15 mouse cellular contexts compared by ENCODE assay signal in the genomic region with DNA sequence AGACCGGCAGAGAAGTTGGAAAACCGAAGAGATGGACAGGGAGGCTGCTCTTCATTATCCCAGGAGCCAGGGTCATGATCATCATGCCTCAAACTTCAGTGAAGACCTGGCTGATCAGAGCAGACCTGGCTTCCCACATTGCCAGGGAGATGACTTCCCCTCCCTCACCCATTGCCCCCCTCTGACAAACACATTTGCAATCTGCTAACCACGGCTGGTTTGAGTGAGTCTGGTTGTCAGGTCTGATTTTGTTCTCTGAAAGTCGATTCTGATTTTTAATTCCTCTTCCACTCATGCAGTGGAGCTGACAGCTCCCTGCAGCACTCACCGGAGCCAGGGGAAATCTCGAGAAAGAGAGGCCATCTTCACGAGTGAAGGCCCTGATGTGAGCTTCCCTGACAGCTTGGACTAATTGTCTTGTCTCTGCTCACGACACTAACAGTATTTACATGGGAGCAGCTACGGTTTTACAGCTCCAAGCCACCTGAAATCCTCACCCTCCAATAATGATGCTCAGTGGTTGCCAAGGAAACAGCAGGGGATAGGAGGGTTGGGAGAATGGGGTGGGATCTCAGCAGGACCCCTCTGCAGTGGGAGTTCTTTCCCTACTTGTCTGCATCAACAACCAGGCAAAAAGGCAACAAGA.
DNase-seq lines count a peak whose midpoint lies in the region; ATAC-seq and TF ChIP-seq lines count a peak whose summit lies in the region.
"Had no signal": no experiment of that assay in that cellular context is flagged by ENCODE, and none has a peak within 500 bp of the region (broad histone marks: within the 10 kb centered on the region; RNA-seq: fewer than 3 reads in every experiment).

No protein-coding gene starts in this region.

- no peak for TF ChIP-seq CTCF in forebrain, postnatal 0 days (IDR thresholded peaks at IDR 0.05; ENCODE audit: low read depth)
- TF ChIP-seq CTCF in gastrocnemius, adult 2 months (IDR thresholded peaks at IDR 0.05) = no peak

- peak overlapping the region; percentile 77 for H3K27ac ChIP-seq in midbrain, embryonic 13.5 days
- H3K27ac ChIP-seq in midbrain, embryonic 11.5 days (ENCODE audit: low read depth, low read length) = no peak overlapping the region
- H3K27ac ChIP-seq in forebrain, postnatal 0 days (ENCODE audit: low read depth, low read length) = peak overlapping the region; percentile 75
- H3K27ac ChIP-seq in midbrain, embryonic 16.5 days (ENCODE audit: low read length) = peak overlapping the region; percentile 87
- no peak overlapping the region for H3K27ac ChIP-seq in gastrocnemius, adult 2 months
- H3K27ac ChIP-seq: heart, embryonic 10.5 days had no signal

- WGBS in midbrain, embryonic 13.5 days = 29% methylated on average over 9 of the region's 9 CpGs
- 40% methylated on average over 9 of the region's 9 CpGs for WGBS in midbrain, embryonic 11.5 days
- 33% methylated on average over 9 of the region's 9 CpGs for WGBS in forebrain, postnatal 0 days
- 22% methylated on average over 9 of the region's 9 CpGs for WGBS in midbrain, embryonic 16.5 days

- H3K4me1 ChIP-seq in midbrain, embryonic 13.5 days (replicated peaks) = peaks cover 30% of the 10 kb centered on the region
- peaks cover 3% of the 10 kb centered on the region; the same call in 1 of the 2 replicates for H3K4me1 ChIP-seq in midbrain, embryonic 11.5 days (ENCODE audit: control insufficient read depth, insufficient read depth, low read length)
- H3K4me1 ChIP-seq in forebrain, postnatal 0 days (ENCODE audit: insufficient read depth) = 0 out of 2 replicates have a peak, but pooled peaks cover 3% of the 10 kb centered on the region
- H3K4me1 ChIP-seq in midbrain, embryonic 16.5 days (ENCODE audit: control insufficient read depth, insufficient read depth, low read length) = peaks cover 25% of the 10 kb centered on the region

- no peak overlapping the region; the same call in 1 of the 2 replicates for H3K9ac ChIP-seq in midbrain, embryonic 13.5 days (replicated peaks)
- H3K9ac ChIP-seq in midbrain, embryonic 11.5 days (ENCODE audit: low read length) = no peak overlapping the region
- H3K9ac ChIP-seq in forebrain, postnatal 0 days = 0 out of 2 replicates have a peak overlapping the region, but pooled peaks have one; percentile 10
- H3K9ac ChIP-seq in midbrain, embryonic 16.5 days (ENCODE audit: low read depth, low read length) = peak overlapping the region; percentile 26; the same call in 1 of the 2 replicates
- H3K9ac ChIP-seq: liver, postnatal 0 days had no signal

- no peaks in the 10 kb centered on the region for H3K36me3 ChIP-seq in midbrain, embryonic 13.5 days
- H3K36me3 ChIP-seq in midbrain, embryonic 11.5 days (ENCODE audit: control insufficient read depth, insufficient read depth, low read length) = no peaks in the 10 kb centered on the region
- no peaks in the 10 kb centered on the region for H3K36me3 ChIP-seq in forebrain, postnatal 0 days (ENCODE audit: insufficient read depth)
- no peaks in the 10 kb centered on the region for H3K36me3 ChIP-seq in midbrain, embryonic 16.5 days (ENCODE audit: control insufficient read depth, insufficient read depth, low read length)
- H3K36me3 ChIP-seq: heart, embryonic 10.5 days had no signal

- DNase-seq in midbrain, embryonic 11.5 days (ENCODE audit: low spot score, missing footprints) = no peak
- peak; percentile 74 for DNase-seq in forebrain, postnatal 0 days
- no peak for DNase-seq in gastrocnemius, adult 2 months
- no peak for DNase-seq in frontal cortex, postnatal 25 days (ENCODE audit: low spot score in 2 of 2)
- no peak for DNase-seq in cerebellum, postnatal 14 days
- DNase-seq: cerebellum, postnatal 25 days; gastrocnemius, postnatal 25 days; heart, postnatal 10 days; kidney, postnatal 4 days; liver; liver, postnatal 0 days; lung, postnatal 14 days had no signal

- H3K27me3 ChIP-seq in midbrain, embryonic 13.5 days = no peaks in the 10 kb centered on the region
- H3K27me3 ChIP-seq in midbrain, embryonic 11.5 days (ENCODE audit: control insufficient read depth, insufficient read depth, low read length) = no peaks in the 10 kb centered on the region
- H3K27me3 ChIP-seq in forebrain, postnatal 0 days (ENCODE audit: insufficient read depth, low read length) = no peaks in the 10 kb centered on the region
- H3K27me3 ChIP-seq in midbrain, embryonic 16.5 days (ENCODE audit: control insufficient read depth, insufficient read depth, low read depth, low read length) = no peaks in the 10 kb centered on the region

- no peaks in the 10 kb centered on the region for H3K9me3 ChIP-seq in midbrain, embryonic 13.5 days
- no peaks in the 10 kb centered on the region for H3K9me3 ChIP-seq in midbrain, embryonic 11.5 days (ENCODE audit: control insufficient read depth, low read length)
- no peaks in the 10 kb centered on the region for H3K9me3 ChIP-seq in forebrain, postnatal 0 days (ENCODE audit: low read length)
- 0 out of 2 replicates have a peak, but pooled peaks cover 2% of the 10 kb centered on the region for H3K9me3 ChIP-seq in midbrain, embryonic 16.5 days (replicated peaks; ENCODE audit: control insufficient read depth, low read length, poor library complexity, severe bottlenecking)
- H3K9me3 ChIP-seq: heart, embryonic 10.5 days had no signal

- peak; percentile 54 for ATAC-seq in midbrain, embryonic 13.5 days
- no peak for ATAC-seq in midbrain, embryonic 11.5 days (ENCODE audit: low FRiP score)
- ATAC-seq in forebrain, postnatal 0 days = peak; percentile 82
- peak; percentile 84 for ATAC-seq in midbrain, embryonic 16.5 days
- ATAC-seq: liver, postnatal 0 days had no signal

- peak overlapping the region; percentile 4; the same call in 1 of the 2 replicates for H3K4me2 ChIP-seq in midbrain, embryonic 13.5 days (replicated peaks)
- no peak overlapping the region for H3K4me2 ChIP-seq in midbrain, embryonic 11.5 days
- no peak overlapping the region for H3K4me2 ChIP-seq in forebrain, postnatal 0 days (ENCODE audit: low read depth)
- H3K4me2 ChIP-seq in midbrain, embryonic 16.5 days (ENCODE audit: low read length) = peak overlapping the region; percentile 35; the same call in 1 of the 2 replicates

- no peak overlapping the region for H3K4me3 ChIP-seq in midbrain, embryonic 13.5 days (replicated peaks)
- H3K4me3 ChIP-seq in midbrain, embryonic 11.5 days (ENCODE audit: low read depth, low read length) = no peak overlapping the region
- no peak overlapping the region for H3K4me3 ChIP-seq in forebrain, postnatal 0 days (ENCODE audit: low read depth, low read length)
- H3K4me3 ChIP-seq in midbrain, embryonic 16.5 days (ENCODE audit: low read depth, low read length) = no peak overlapping the region
- H3K4me3 ChIP-seq in gastrocnemius, adult 2 months = no peak overlapping the region
- H3K4me3 ChIP-seq: heart, embryonic 10.5 days had no signal

- intact Hi-C loops in gastrocnemius, adult 2 months (cut with DNase I) = no loop called here

Comparison
In these comparisons a context has a peak if more than half of its experiments do, and no peak if none do; other contexts are left out.
1. H3K27ac ChIP-seq: peak in midbrain, embryonic 13.5 days (single experiment), forebrain, postnatal 0 days (single experiment) and midbrain, embryonic 16.5 days (single experiment); none in midbrain, embryonic 11.5 days (single experiment) and gastrocnemius, adult 2 months (single experiment).
2. H3K4me2 ChIP-seq: peak in midbrain, embryonic 13.5 days (single experiment) and midbrain, embryonic 16.5 days (single experiment); none in midbrain, embryonic 11.5 days (single experiment) and forebrain, postnatal 0 days (single experiment).
3. H3K9ac ChIP-seq: peak in forebrain, postnatal 0 days (single experiment) and midbrain, embryonic 16.5 days (single experiment); none in midbrain, embryonic 13.5 days (single experiment) and midbrain, embryonic 11.5 days (single experiment).